Mouse (Mus musculus): ENCODE measurements around the gene Wnt10b.

Gene Wnt10b

DNA sequence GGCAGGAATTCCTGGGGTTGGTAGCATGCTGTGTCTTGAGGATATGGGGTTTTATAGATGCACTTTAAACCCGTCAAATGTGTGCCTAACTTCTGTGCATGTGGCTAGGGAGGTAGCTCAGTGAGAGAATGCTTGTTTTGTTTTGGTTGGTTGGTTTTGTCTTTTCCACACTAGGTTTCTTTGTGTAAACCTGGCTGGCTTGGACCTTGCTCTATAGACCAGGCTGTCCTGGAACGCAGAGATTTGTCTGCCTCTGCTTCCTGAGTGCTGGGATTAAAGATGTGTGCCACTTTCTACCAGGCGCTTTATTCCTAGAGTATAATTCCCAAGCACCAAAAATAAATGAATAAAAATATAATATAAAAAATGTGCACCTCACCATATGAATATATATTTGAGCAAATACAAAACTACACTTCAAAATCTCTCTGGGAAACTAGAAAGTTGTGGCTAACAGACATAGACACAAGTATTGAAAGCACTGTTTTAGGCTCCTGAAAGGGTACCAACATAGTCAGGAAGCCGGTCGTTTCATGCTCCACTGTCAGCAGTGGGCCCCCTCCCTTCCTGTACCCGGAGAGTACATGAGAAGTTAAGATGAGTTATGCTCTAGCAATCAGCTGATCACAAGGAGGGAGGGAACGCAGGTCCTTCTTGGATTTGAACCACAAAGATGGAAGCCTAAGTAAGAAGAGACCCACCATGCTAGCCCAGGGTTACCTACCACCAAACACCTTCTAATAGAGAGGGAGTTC, 48.0 kb downstream of the Wnt10b start:
- DNase-seq (ENCODE audit: low read depth, low spot score) = no peak

- no peak for DNase-seq (ENCODE audit: low read depth, low spot score)
These were observed 49.6 kb downstream of the Wnt10b start for GRCm38 (mm10) chr15:98728366-98728765.

DNA sequence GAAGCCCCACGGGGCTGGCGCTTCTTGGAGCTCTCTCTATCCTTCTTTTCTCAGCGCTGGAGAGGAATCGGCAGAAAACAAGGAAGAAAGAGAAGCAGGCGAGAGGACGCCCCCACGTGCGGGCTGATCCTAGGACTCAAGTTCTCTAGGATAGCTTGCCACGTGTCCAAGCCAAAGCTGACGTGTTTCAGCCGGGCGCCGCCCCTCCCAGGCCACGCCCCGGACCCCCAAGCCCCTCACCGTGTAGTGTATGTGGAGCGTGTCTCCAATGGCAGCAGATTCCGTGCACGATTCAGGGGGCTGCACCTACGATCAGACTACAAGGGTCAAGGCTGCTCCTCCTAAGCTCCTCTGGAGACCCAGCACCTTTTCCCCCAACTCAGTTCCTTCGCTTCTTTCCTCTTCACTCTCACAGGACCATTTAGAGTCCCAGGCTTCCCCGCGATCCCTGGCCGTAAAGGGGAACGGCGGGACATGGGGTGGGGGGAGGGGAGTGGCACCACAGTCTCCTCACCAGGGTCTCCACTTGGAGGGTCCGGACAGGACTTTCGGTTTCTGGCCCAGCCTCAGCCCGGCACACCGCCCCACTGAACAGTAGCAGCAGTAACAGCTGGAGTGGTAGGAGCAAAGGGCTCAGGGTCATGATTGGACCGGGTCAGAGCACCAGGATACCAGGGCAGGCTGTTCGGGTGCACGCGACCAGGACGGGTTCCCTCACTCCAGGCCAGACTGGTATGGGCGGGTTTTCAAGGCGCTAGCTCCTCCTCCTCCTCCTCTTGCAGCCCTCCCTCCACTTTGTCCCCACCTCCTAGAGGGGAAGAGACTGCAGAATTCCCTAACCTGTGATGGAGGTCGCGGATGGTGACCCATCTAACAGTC, 50.3 kb downstream of the Wnt10b start, which contains the start of gene Fkbp11:
Gene Fkbp11, minus strand, starts transcription at position 756 of the 879 bp plus-strand sequence.
- DNase-seq (ENCODE audit: low read depth, low spot score) = peak; percentile 59

GRCm38 (mm10) chr15:98726746-98727145, 51.2 kb downstream of the Wnt10b start:
- DNase-seq (ENCODE audit: low read depth, low spot score) = no peak

- DNase-seq (ENCODE audit: low read depth, low spot score) = no peak
These were observed 51.9 kb downstream of the Wnt10b start for GRCm38 (mm10) chr15:98726079-98726478.

- DNase-seq (ENCODE audit: low read depth, low spot score) = no peak
These were observed 53.5 kb downstream of the Wnt10b start for GRCm38 (mm10) chr15:98724441-98724840.

- DNase-seq (ENCODE audit: low read depth, low spot score) = no peak
These were observed 55.1 kb downstream of the Wnt10b start for GRCm38 (mm10) chr15:98722854-98723253.

DNA sequence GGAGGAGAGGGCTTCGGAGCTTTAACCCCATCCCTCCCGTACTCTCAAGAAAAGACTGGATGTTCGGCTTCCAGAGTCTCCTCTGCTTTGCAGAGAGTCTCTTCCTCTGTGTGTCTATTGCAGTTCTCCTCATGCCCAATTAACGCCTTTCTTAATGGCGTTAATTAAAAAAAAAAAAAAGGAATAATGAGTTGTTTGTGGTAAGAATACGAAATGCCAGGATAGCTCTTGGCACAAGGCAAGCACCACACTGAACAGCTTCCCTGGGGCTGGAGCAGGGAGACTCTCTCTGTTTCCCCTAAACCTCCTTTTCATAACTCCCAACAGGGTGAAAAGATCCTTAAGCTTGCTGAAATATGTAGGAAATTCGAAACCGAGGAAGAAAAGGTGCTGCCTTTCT, 55.8 kb downstream of the Wnt10b start:
- no peak for DNase-seq (ENCODE audit: low read depth, low spot score)

Measured in embryo, embryonic 11.5 days (tissue).